Comparison of ENCODE assay signal across 7 mouse cellular contexts in genomic region chr11:112810447-112811151, GRCm38 (mm10). TPM values are rescaled to one million over a fixed set of nuclear protein-coding genes. Genes with fewer than 3 reads are reported as not detected.
DNase-seq lines count a peak whose midpoint lies in the region; ATAC-seq lines count a peak whose summit lies in the region.

No protein-coding gene starts in this region.

- peak overlapping the region; percentile 53 for H3K4me3 ChIP-seq in forebrain, embryonic 10.5 days
- peak overlapping the region; percentile 34 for H3K4me3 ChIP-seq in kidney, embryonic 16.5 days (ENCODE audit: low read length)
- peak overlapping the region; percentile 19 for H3K4me3 ChIP-seq in midbrain, embryonic 14.5 days (replicated peaks; ENCODE audit: low read depth, low read length)

- peak; percentile 6 for DNase-seq in kidney, adult 18-20 months
- DNase-seq in kidney, adult 8-10 months, result no peak
- no peak for DNase-seq in forebrain, embryonic 10.5 days (ENCODE audit: extremely low spot score, low spot score)
- DNase-seq in midbrain, embryonic 14.5 days, result peak; percentile 44
- no peak for DNase-seq in gastrocnemius, postnatal 14 days
- no peak for DNase-seq in urinary bladder, postnatal 4 days (ENCODE audit: low spot score in 2 of 2)

- peak overlapping the region; percentile 87 for H3K27ac ChIP-seq in forebrain, embryonic 10.5 days
- H3K27ac ChIP-seq in kidney, embryonic 16.5 days (ENCODE audit: low read length), result 0 out of 2 replicates have a peak overlapping the region, but pooled peaks have one; percentile 1
- peak overlapping the region; percentile 52 for H3K27ac ChIP-seq in midbrain, embryonic 14.5 days (replicated peaks; ENCODE audit: low read depth, low read length)

- peaks cover 69% of the 10 kb centered on the region for H3K4me1 ChIP-seq in forebrain, embryonic 10.5 days
- peaks cover 31% of the 10 kb centered on the region for H3K4me1 ChIP-seq in kidney, embryonic 16.5 days (ENCODE audit: insufficient read depth, low read length)
- peaks cover 28% of the 10 kb centered on the region for H3K4me1 ChIP-seq in midbrain, embryonic 14.5 days (ENCODE audit: control insufficient read depth, insufficient read depth, low read length)

- peak; percentile 75 for ATAC-seq in kidney, embryonic 16.5 days (ENCODE audit: low FRiP score, low TSS enrichment)
- ATAC-seq in midbrain, embryonic 14.5 days (ENCODE audit: low FRiP score, low TSS enrichment), result no peak

- intact Hi-C loops in gastrocnemius, postnatal 14 days (cut with DNase I; ENCODE audit: low total_unique reads), result no loop called here

- peaks cover 32% of the 10 kb centered on the region for H3K27me3 ChIP-seq in forebrain, embryonic 10.5 days (ENCODE audit: poor library complexity, severe bottlenecking)
- H3K27me3 ChIP-seq in kidney, embryonic 16.5 days (ENCODE audit: insufficient read depth, low read length), result peaks cover 10% of the 10 kb centered on the region; the same call in 1 of the 2 replicates
- H3K27me3 ChIP-seq in midbrain, embryonic 14.5 days (ENCODE audit: control insufficient read depth, insufficient read depth, low read length), result no peaks in the 10 kb centered on the region

- WGBS in forebrain, embryonic 10.5 days, result 2% methylated on average over 17 of the region's 17 CpGs
- WGBS in kidney, embryonic 16.5 days, result 2% methylated on average over 17 of the region's 17 CpGs
- 2% methylated on average over 17 of the region's 17 CpGs for WGBS in midbrain, embryonic 14.5 days

- H3K9me3 ChIP-seq in forebrain, embryonic 10.5 days, result no peaks in the 10 kb centered on the region
- no peaks in the 10 kb centered on the region for H3K9me3 ChIP-seq in kidney, embryonic 16.5 days (ENCODE audit: low read length)
- H3K9me3 ChIP-seq in midbrain, embryonic 14.5 days (ENCODE audit: control insufficient read depth, low read length), result no peaks in the 10 kb centered on the region

- H3K9ac ChIP-seq in kidney, embryonic 16.5 days (replicated peaks; ENCODE audit: low read length), result peak overlapping the region; percentile 17; the same call in 1 of the 2 replicates
- H3K9ac ChIP-seq in midbrain, embryonic 14.5 days (replicated peaks; ENCODE audit: low read length), result 0 out of 2 replicates have a peak overlapping the region, but pooled peaks have one; percentile 18

- H3K4me2 ChIP-seq in kidney, embryonic 16.5 days (replicated peaks; ENCODE audit: low read depth, low read length), result peak overlapping the region; percentile 56
- peak overlapping the region; percentile 54 for H3K4me2 ChIP-seq in midbrain, embryonic 14.5 days (ENCODE audit: low read length)

- H3K36me3 ChIP-seq in forebrain, embryonic 10.5 days (replicated peaks), result no peaks in the 10 kb centered on the region
- H3K36me3 ChIP-seq in kidney, embryonic 16.5 days (ENCODE audit: insufficient read depth, low read length), result no peaks in the 10 kb centered on the region
- H3K36me3 ChIP-seq in midbrain, embryonic 14.5 days (ENCODE audit: control insufficient read depth, insufficient read depth, low read length), result no peaks in the 10 kb centered on the region

RNA-seq across cellular contexts. Expression of gene Sox9, which starts 28.6 kb away (rescaled TPM):
- polyA plus RNA-seq in forebrain, embryonic 10.5 days (2016; fragmentation: Nextera tagmentation; extraction: Ambion mirVana), result 98.1 and 108 TPM in 2 replicates
- polyA plus RNA-seq in kidney, embryonic 16.5 days (2015; fragmentation: Nextera tagmentation; extraction: Ambion mirVana), result 28.0 and 31.9 TPM in 2 replicates
- polyA plus RNA-seq in midbrain, embryonic 14.5 days (2014; fragmentation: Nextera tagmentation; extraction: Ambion mirVana), result 45.5 and 62.2 TPM in 2 replicates
- 1 to 10 TPM; 1.7 to 3.2 TPM for total RNA-seq in gastrocnemius, postnatal 14 days (2021)

Comparison
In these comparisons a context has a peak if more than half of its experiments do, and no peak if none do; other contexts are left out.
1. DNase-seq: peak in kidney, adult 18-20 months (single experiment) and midbrain, embryonic 14.5 days (single experiment); none in kidney, adult 8-10 months (0 of 2), forebrain, embryonic 10.5 days (single experiment), gastrocnemius, postnatal 14 days (single experiment) and urinary bladder, postnatal 4 days (0 of 2).
2. H3K27ac ChIP-seq: peak in every context shown above with its lines; median percentile 87 in forebrain, embryonic 10.5 days; 52 in midbrain, embryonic 14.5 days; 1 in kidney, embryonic 16.5 days.
3. Peak in every context shown above with its lines, with median percentiles within 50 percentile points of each other: H3K4me3 ChIP-seq.